ENCODE assay signal across 19 mouse cellular contexts in genomic region chr4:48072006-48072405, GRCm38 (mm10). TPM values are rescaled to one million over a fixed set of nuclear protein-coding genes. Genes with fewer than 3 reads are reported as not detected.
DNase-seq lines count a peak whose midpoint lies in the region; TF ChIP-seq lines count a peak whose summit lies in the region.
"Had no signal": no experiment of that assay in that cellular context is flagged by ENCODE, and none has a peak within 500 bp of the region (broad histone marks: within the 10 kb centered on the region; RNA-seq: fewer than 3 reads in every experiment).

No protein-coding gene starts in this region.

- 36% methylated on average over 3 of the region's 3 CpGs for WGBS in cerebellum, adult 2 months

- no peaks in the 10 kb centered on the region for H3K27me3 ChIP-seq in cerebellum, adult 2 months (ENCODE audit: control insufficient read depth, insufficient read depth, low read length)
- H3K27me3 ChIP-seq: CH12.LX; embryonic facial prominence, embryonic 12.5 days; forebrain, embryonic 13.5 days; forebrain, embryonic 15.5 days; Patski had no signal

- peak; percentile 67 to 88 for DNase-seq in adrenal gland, adult (ENCODE audit: inconsistent age in 2 of 2, low spot score in 1 of 2)
- no peak for DNase-seq in adrenal gland, adult 18-20 months (ENCODE audit: low spot score in 2 of 2)
- peak; percentile 72 for DNase-seq in adrenal gland, postnatal 10 days
- no peak for DNase-seq in adrenal gland, adult 8-10 months
- DNase-seq in urinary bladder, postnatal 14 days (ENCODE audit: low spot score) = peak; percentile 22
- DNase-seq in urinary bladder, postnatal 4 days (ENCODE audit: low spot score in 2 of 2) = no peak
- peak; percentile 69 to 70 for DNase-seq in adrenal gland, postnatal 36 days
- DNase-seq in cerebellum, adult 2 months = no peak
- DNase-seq: B cell, adult 2 months; cerebellum, adult 11 months; cerebellum, adult 18-20 months; cerebellum, adult 9-10 months; forebrain, postnatal 0 days had no signal

- no peak overlapping the region for H3K27ac ChIP-seq in cerebellum, adult 2 months (ENCODE audit: insufficient read depth, low read length)
- H3K27ac ChIP-seq: embryonic facial prominence, embryonic 10.5 days; embryonic facial prominence, embryonic 12.5 days; forebrain, embryonic 13.5 days; forebrain, embryonic 15.5 days had no signal

- H3K4me1 ChIP-seq in cerebellum, adult 2 months (ENCODE audit: control insufficient read depth, insufficient read depth, low read length) = peaks cover 7% of the 10 kb centered on the region
- H3K4me1 ChIP-seq: embryonic facial prominence, embryonic 12.5 days had no signal

- no peak for TF ChIP-seq CTCF in cerebellum, adult 2 months (IDR thresholded peaks at IDR 0.05; ENCODE audit: borderline replicate concordance, insufficient read depth, low read depth, low read length)

- TF ChIP-seq POLR2A in cerebellum, adult 2 months (IDR thresholded peaks at IDR 0.05; ENCODE audit: borderline replicate concordance, insufficient read depth, low read length) = no peak

- H3K4me3 ChIP-seq in cerebellum, adult 2 months (replicated peaks; ENCODE audit: insufficient read depth, low read depth, low read length) = no peak overlapping the region
- H3K4me3 ChIP-seq: embryonic facial prominence, embryonic 10.5 days; embryonic facial prominence, embryonic 12.5 days; forebrain, embryonic 13.5 days; forebrain, embryonic 15.5 days had no signal

RNA-seq across cellular contexts. Expression of gene Nr4a3, which starts 27.1 kb away (rescaled TPM):
- total RNA-seq in adrenal gland, adult 18-20 months (2021) = 100 to 1,000 TPM in 1 of 2 experiments, 10 to 100 TPM in 1; 77.9 to 107 TPM
- total RNA-seq in adrenal gland, postnatal 10 days (2021) = 10 to 100 TPM; 28.0 to 54.2 TPM
- total RNA-seq in adrenal gland, adult 8-10 months (2022) = 10 to 100 TPM; 49.4 to 74.0 (median 59.3) TPM
- 10 to 100 TPM; 66.7 to 87.7 TPM for total RNA-seq in adrenal gland, postnatal 36 days (2021)
- 2.4 TPM in 2 replicates for polyA plus RNA-seq in cerebellum, adult 2 months (2012; rRNA removed)

RNA-seq across cellular contexts. Expression of gene Stx17, which starts 52.7 kb away (rescaled TPM):
- 10 to 100 TPM; 37.4 to 57.0 TPM for total RNA-seq in adrenal gland, adult 18-20 months (2021)
- 10 to 100 TPM; 50.6 to 61.4 TPM for total RNA-seq in adrenal gland, postnatal 10 days (2021)
- 10 to 100 TPM; 78.6 to 92.6 (median 90.2) TPM for total RNA-seq in adrenal gland, adult 8-10 months (2022)
- 10 to 100 TPM; 47.9 to 63.7 TPM for total RNA-seq in adrenal gland, postnatal 36 days (2021)
- 11.7 and 12.5 TPM in 2 replicates for polyA plus RNA-seq in cerebellum, adult 2 months (2012; rRNA removed)

Comparison
In these comparisons a context has a peak if more than half of its experiments do, and no peak if none do; other contexts are left out.
1. DNase-seq: peak in adrenal gland, adult (2 of 2), adrenal gland, postnatal 10 days (single experiment), urinary bladder, postnatal 14 days (single experiment) and adrenal gland, postnatal 36 days (2 of 2); none in adrenal gland, adult 18-20 months (0 of 2), adrenal gland, adult 8-10 months (single experiment), urinary bladder, postnatal 4 days (0 of 2) and cerebellum, adult 2 months (0 of 2).